Mouse (Mus musculus) liver, adult 2 months (tissue): ENCODE results near the gene Ccni.

Experiments used
- CTCF ChIP-seq: fragments of 200-500 bp; IDR thresholded peaks from 2 replicates; pipeline ENCODE4 v1.5.1; 2011; ENCODE audit warnings: low read depth, low read length, control low read depth
- POLR2A ChIP-seq: fragments of 200-500 bp; IDR thresholded peaks from 2 replicates; pipeline ENCODE4 v1.6.1; 2011; ENCODE audit warnings: low read length, control low read depth; ENCODE audit not compliant: insufficient read depth; ENCODE audit errors: extremely low read depth

GRCm38 (mm10) chr5:93232838-93233237, 26.5 kb upstream of the Ccni start:
- no peak for TF ChIP-seq POLR2A
- TF ChIP-seq CTCF, result no peak
